Mouse (Mus musculus): ENCODE data around the gene D430041D05Rik. TPM values are rescaled to one million over a fixed set of nuclear protein-coding genes. Genes with fewer than 3 reads are reported as not detected.

D430041D05Rik gene
- polyA plus RNA-seq (2014; fragmentation: Nextera tagmentation; extraction: Ambion mirVana): 7.9 and 11.6 TPM in 2 replicates

DNA sequence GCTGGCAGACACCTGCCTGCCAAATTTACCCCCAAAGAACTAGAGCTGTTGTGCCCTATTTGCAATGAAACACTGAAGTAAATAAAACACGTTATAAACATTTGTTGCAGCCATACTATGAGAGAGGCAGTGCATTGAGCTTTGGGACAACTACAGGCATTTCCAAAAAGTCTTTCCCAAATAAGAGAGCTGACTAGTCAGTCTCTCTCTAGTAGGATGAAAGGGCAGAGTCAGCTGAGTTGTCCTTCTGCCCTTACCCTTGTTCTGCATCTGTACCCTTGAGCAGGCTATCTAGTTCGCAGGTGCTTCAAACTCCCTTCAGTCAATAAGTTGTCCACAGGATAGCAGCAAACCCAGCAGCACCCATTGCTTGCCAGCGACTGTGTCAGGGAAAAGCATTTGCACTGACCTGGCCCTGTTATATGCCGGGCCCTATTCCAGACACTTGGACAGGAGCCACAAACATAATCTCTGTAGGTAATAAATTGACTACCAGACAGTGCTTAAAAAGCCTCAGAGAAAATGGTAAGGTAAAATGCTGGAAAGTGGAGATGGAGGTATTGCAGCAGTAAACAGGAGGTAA, at the start of gene D430041D05Rik:
Gene D430041D05Rik, minus strand, starts transcription at position 51 of the 583 bp plus-strand sequence.
- H3K9ac ChIP-seq (ENCODE audit: low read length): peak within 1 kb of the TSS; percentile 92
- H3K27ac ChIP-seq (ENCODE audit: low read depth, low read length): peak within 1 kb of the TSS; percentile 88
- peak within 1 kb of the TSS; percentile 85 for H3K4me2 ChIP-seq (ENCODE audit: low read length)
- ATAC-seq: no peak
- no peaks in the 10 kb centered on the region for H3K27me3 ChIP-seq (replicated peaks; ENCODE audit: control insufficient read depth, insufficient read depth, low read length)
- WGBS: 62% methylated on average over 4 of the region's 4 CpGs
- no peaks in the 10 kb centered on the region for H3K9me3 ChIP-seq (replicated peaks; ENCODE audit: control insufficient read depth, low read length)
- no peaks in the 10 kb centered on the region for H3K36me3 ChIP-seq (ENCODE audit: control insufficient read depth, insufficient read depth, low read length)
- 0 out of 2 replicates have a peak, but pooled peaks cover 5% of the 10 kb centered on the region for H3K4me1 ChIP-seq (ENCODE audit: control insufficient read depth, insufficient read depth, low read length)
- no peak for DNase-seq (ENCODE audit: low spot score)
- H3K4me3 ChIP-seq (ENCODE audit: low read depth, low read length): peak within 1 kb of the TSS; percentile 81

DNA sequence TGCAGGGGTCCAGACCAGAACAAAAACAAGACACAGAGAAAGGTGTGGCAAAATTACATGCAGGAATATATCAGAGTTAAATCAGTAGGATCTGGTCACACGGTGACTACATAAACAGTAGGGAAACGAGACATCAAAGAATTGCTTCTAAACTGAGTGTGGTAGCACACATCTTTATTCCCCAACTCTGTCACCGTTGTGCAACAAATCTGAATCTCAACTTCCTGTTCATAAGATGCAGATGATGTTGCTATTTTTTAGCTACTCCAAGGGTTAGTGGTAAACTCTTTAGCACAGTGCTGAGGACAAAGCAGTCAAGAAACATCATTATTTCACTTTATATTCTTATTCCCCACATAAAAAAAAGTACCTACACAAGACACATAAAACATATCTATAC, 49.2 kb upstream of the D430041D05Rik start:
- 85% methylated on average over 3 of the region's 3 CpGs for WGBS
- Histone ChIP-seq H3K4me3 (ENCODE audit: low read depth, low read length) (no peak overlapping the region), H3K4me1 (ENCODE audit: control insufficient read depth, insufficient read depth, low read length) (peaks cover 2% of the 10 kb centered on the region; the same call in 1 of the 2 replicates)

DNA sequence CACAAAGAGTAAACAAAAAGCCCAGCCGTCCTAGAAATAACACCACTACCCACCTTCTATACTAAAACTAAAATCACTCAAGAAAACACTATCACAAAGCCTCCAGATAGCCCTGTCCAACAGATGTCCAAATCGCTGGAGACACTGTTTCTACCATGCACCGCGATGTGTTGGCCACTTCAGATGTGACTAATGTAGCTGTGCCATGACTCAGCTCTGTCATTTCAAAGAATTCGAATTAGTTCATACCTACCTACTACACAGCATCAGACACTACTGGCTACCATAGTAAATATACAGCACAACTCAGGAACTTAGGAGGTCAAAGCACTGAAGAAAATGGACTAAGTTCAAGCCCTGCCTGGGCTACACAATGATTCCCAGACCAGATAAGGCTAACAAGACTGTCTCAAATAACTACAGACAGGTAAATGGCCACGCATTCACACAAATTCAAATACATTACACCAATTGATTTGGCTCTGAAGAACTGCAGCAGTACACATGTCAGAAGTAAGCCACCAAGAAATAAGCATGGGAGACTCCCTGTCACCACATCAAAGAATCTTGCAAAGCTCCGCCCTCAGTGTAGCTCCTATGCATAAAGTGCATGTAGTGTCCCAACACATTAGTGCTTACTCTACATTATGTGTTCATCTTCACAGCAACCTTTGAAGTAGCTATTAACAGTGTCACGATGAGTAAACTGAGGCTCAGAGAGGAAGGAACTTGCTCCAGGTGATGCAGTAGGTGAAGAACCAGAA, 47.9 kb upstream of the D430041D05Rik start:
- WGBS: 89% methylated on average over 8 of the region's 8 CpGs
- ATAC-seq (no peak), DNase-seq (ENCODE audit: low spot score) (no peak)
- H3K4me1 ChIP-seq (ENCODE audit: control insufficient read depth, insufficient read depth, low read length): peaks cover 2% of the 10 kb centered on the region; the same call in 1 of the 2 replicates
- H3K36me3 ChIP-seq (ENCODE audit: control insufficient read depth, insufficient read depth, low read length): no peaks in the 10 kb centered on the region
- no peaks in the 10 kb centered on the region for H3K9me3 ChIP-seq (replicated peaks; ENCODE audit: control insufficient read depth, low read length)
- no peaks in the 10 kb centered on the region for H3K27me3 ChIP-seq (replicated peaks; ENCODE audit: control insufficient read depth, insufficient read depth, low read length)
- H3K4me3 ChIP-seq (ENCODE audit: low read depth, low read length): no peak overlapping the region
- H3K4me2 ChIP-seq (ENCODE audit: low read length): no peak overlapping the region
- H3K27ac ChIP-seq (ENCODE audit: low read depth, low read length): no peak overlapping the region
- no peak overlapping the region for H3K9ac ChIP-seq (ENCODE audit: low read length)

More for the DNA sequence above, 49.2 kb upstream of the D430041D05Rik start:
- H3K9ac ChIP-seq (ENCODE audit: low read length): no peak overlapping the region
- H3K27ac ChIP-seq (ENCODE audit: low read depth, low read length): no peak overlapping the region
- H3K36me3 ChIP-seq (ENCODE audit: control insufficient read depth, insufficient read depth, low read length): no peaks in the 10 kb centered on the region
- H3K27me3 ChIP-seq (replicated peaks; ENCODE audit: control insufficient read depth, insufficient read depth, low read length): no peaks in the 10 kb centered on the region
- no peak for ATAC-seq
- no peak for DNase-seq (ENCODE audit: low spot score)
- H3K9me3 ChIP-seq (replicated peaks; ENCODE audit: control insufficient read depth, low read length): no peaks in the 10 kb centered on the region
- no peak overlapping the region for H3K4me2 ChIP-seq (ENCODE audit: low read length)

DNA sequence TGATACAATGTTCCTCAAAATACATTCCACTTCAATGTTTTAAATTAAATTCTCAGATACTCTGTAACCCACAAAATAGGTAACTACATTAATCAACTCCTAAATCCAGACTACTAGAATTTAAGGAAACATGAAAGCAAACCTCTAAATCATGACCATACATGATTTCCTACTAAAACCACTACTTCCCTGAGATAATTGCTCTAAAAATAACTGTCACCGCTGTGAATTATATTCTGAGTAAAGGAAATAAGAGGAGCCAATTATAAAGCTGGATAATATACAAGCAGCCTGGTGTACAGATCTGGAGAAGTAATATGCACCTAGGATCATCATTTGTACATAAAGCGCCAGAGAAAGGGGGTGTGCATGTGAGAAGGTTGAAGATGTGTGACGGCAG, 46.3 kb upstream of the D430041D05Rik start:
- Histone ChIP-seq H3K36me3 (ENCODE audit: control insufficient read depth, insufficient read depth, low read length) (no peaks in the 10 kb centered on the region), H3K27me3 (replicated peaks; ENCODE audit: control insufficient read depth, insufficient read depth, low read length) (no peaks in the 10 kb centered on the region), H3K4me1 (ENCODE audit: control insufficient read depth, insufficient read depth, low read length) (peaks cover 2% of the 10 kb centered on the region; the same call in 1 of the 2 replicates), H3K4me3 (ENCODE audit: low read depth, low read length) (no peak overlapping the region), H3K9ac (ENCODE audit: low read length) (no peak overlapping the region), H3K27ac (ENCODE audit: low read depth, low read length) (no peak overlapping the region), H3K9me3 (replicated peaks; ENCODE audit: control insufficient read depth, low read length) (no peaks in the 10 kb centered on the region), H3K4me2 (ENCODE audit: low read length) (no peak overlapping the region)
- 85% methylated on average over 3 of the region's 3 CpGs for WGBS
- DNase-seq (ENCODE audit: low spot score) (no peak), ATAC-seq (no peak)

DNA sequence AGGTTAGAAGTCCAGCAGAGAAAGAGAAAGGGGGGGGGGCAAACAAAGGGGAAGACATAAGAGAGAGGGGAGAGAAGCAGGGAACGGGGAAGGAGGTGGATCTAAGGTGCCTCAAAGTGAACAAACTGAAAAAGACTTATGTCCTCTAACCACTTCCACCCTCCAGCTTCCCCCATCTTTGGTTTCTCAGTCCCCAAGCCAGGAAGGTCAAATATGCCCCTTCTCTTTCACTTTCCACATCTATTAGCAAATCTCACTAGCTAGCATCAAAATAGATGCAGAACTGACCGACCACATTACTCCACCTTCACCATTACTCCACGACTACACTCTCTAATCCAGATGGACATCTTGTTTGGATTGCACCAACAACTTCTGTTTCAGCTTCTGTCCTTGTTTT, 39.9 kb upstream of the D430041D05Rik start:
- H3K27me3 ChIP-seq (replicated peaks; ENCODE audit: control insufficient read depth, insufficient read depth, low read length): no peaks in the 10 kb centered on the region
- no peak overlapping the region for H3K27ac ChIP-seq (ENCODE audit: low read depth, low read length)
- H3K9me3 ChIP-seq (replicated peaks; ENCODE audit: control insufficient read depth, low read length): no peaks in the 10 kb centered on the region
- H3K4me3 ChIP-seq (ENCODE audit: low read depth, low read length): no peak overlapping the region
- ATAC-seq (no peak), DNase-seq (ENCODE audit: low spot score) (no peak)
- H3K36me3 ChIP-seq (ENCODE audit: control insufficient read depth, insufficient read depth, low read length): no peaks in the 10 kb centered on the region
- WGBS: 86% methylated on average over 3 of the region's 3 CpGs
- peaks cover 2% of the 10 kb centered on the region; the same call in 1 of the 2 replicates for H3K4me1 ChIP-seq (ENCODE audit: control insufficient read depth, insufficient read depth, low read length)
- no peak overlapping the region for H3K9ac ChIP-seq (ENCODE audit: low read length)
- no peak overlapping the region for H3K4me2 ChIP-seq (ENCODE audit: low read length)

DNA sequence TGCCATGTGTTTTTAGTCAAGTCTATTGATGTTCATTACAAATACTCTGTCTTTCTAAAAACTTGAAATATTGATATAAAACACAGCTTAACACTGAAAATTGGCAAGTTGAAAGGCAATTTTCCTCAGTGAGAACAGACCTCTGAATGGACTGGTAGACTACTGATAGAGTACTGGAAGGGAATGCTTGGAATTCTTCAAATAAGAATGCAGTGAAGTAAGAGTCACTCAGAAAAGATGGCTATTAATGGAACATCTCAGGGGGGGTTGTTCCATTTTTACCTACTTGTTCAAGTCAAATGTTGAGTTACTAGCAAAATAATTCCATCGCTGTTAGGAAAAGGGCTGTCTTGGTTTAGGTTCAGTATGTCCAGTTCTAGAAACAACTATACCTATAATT, 38.4 kb upstream of the D430041D05Rik start:
- H3K9ac ChIP-seq (ENCODE audit: low read length): no peak overlapping the region
- WGBS: 89% methylated on average over 1 of the region's 1 CpGs
- DNase-seq (ENCODE audit: low spot score): no peak
- no peak for ATAC-seq
- no peaks in the 10 kb centered on the region for H3K9me3 ChIP-seq (replicated peaks; ENCODE audit: control insufficient read depth, low read length)
- H3K36me3 ChIP-seq (ENCODE audit: control insufficient read depth, insufficient read depth, low read length): no peaks in the 10 kb centered on the region
- H3K27me3 ChIP-seq (replicated peaks; ENCODE audit: control insufficient read depth, insufficient read depth, low read length): no peaks in the 10 kb centered on the region
- no peak overlapping the region for H3K4me2 ChIP-seq (ENCODE audit: low read length)
- H3K4me1 ChIP-seq (ENCODE audit: control insufficient read depth, insufficient read depth, low read length): no peaks in the 10 kb centered on the region
- H3K4me3 ChIP-seq (ENCODE audit: low read depth, low read length): no peak overlapping the region
- no peak overlapping the region for H3K27ac ChIP-seq (ENCODE audit: low read depth, low read length)

DNA sequence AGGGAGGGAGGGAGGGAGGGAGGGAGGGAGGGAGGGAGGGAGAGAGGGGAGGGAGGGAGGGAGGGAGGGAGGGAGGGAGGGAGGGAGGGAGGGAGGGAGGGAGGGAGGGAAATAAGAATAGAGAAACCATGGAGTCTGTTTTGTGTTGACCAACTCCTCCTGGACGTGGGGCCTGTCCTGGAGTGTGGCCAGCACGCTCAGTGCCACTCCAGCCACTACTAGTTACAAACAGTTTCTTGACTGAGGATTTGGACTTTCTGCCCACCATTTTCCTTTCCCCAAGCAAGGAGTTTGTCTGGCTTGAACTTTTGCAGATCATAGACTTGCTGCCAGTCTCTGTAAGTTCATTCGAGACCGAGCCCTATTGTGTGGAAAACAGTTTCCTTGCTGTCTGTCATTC, 37.4 kb upstream of the D430041D05Rik start:
- Histone ChIP-seq H3K27ac (ENCODE audit: low read depth, low read length) (no peak overlapping the region), H3K9ac (ENCODE audit: low read length) (no peak overlapping the region), H3K4me3 (ENCODE audit: low read depth, low read length) (no peak overlapping the region), H3K9me3 (replicated peaks; ENCODE audit: control insufficient read depth, low read length) (no peaks in the 10 kb centered on the region), H3K27me3 (replicated peaks; ENCODE audit: control insufficient read depth, insufficient read depth, low read length) (no peaks in the 10 kb centered on the region), H3K36me3 (ENCODE audit: control insufficient read depth, insufficient read depth, low read length) (no peaks in the 10 kb centered on the region), H3K4me2 (ENCODE audit: low read length) (no peak overlapping the region), H3K4me1 (ENCODE audit: control insufficient read depth, insufficient read depth, low read length) (no peaks in the 10 kb centered on the region)
- ATAC-seq: no peak
- no peak for DNase-seq (ENCODE audit: low spot score)
- 73% methylated on average over 4 of the region's 4 CpGs for WGBS

DNA sequence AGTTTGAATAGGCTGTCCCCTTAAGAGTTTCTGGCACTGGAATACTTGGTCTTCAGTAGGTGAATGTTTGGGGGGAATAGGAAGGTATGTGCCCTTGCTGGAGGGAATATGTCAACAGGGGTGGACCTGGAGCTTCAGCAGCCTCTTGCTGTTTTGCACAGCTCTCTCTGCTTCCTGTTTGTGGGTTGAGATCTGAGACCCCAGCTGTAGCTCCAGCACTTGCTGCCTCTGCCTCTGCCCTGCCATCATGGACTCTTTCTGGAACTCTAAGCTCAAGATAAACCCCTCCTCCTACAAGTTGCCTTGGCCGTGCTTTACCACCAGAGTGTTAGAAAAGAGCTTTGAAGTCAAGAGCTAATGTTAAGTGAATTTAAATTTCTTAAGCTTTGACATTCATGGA, 35.2 kb upstream of the D430041D05Rik start:
- DNase-seq (ENCODE audit: low spot score): no peak
- H3K9ac ChIP-seq (ENCODE audit: low read length): no peak overlapping the region
- no peak overlapping the region for H3K4me3 ChIP-seq (ENCODE audit: low read depth, low read length)
- no peak overlapping the region for H3K4me2 ChIP-seq (ENCODE audit: low read length)
- H3K4me1 ChIP-seq (ENCODE audit: control insufficient read depth, insufficient read depth, low read length): no peaks in the 10 kb centered on the region
- no peaks in the 10 kb centered on the region for H3K36me3 ChIP-seq (ENCODE audit: control insufficient read depth, insufficient read depth, low read length)
- no peak overlapping the region for H3K27ac ChIP-seq (ENCODE audit: low read depth, low read length)
- ATAC-seq: no peak
- no peaks in the 10 kb centered on the region for H3K27me3 ChIP-seq (replicated peaks; ENCODE audit: control insufficient read depth, insufficient read depth, low read length)
- 74% methylated on average over 1 of the region's 1 CpGs for WGBS
- no peaks in the 10 kb centered on the region for H3K9me3 ChIP-seq (replicated peaks; ENCODE audit: control insufficient read depth, low read length)

DNA sequence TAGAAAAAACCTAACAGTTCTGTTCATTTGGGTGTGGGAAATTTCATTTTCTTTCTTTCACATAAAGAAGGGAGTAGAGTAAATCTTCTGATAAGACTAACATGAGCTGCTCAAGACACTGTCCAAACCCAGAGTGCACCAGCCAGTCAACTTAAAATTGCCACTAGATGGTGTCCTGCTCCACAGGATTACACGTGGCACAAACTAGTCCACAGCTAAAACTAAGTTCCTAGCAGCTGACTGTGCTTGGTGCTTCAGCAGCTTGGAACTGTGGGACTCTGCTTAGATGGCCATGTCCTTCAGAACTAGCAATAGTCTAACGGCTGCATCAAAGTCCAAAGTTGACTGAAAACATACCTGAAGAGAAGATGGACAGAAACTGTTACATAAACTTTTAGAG, 34.0 kb upstream of the D430041D05Rik start:
- Histone ChIP-seq H3K27me3 (replicated peaks; ENCODE audit: control insufficient read depth, insufficient read depth, low read length) (no peaks in the 10 kb centered on the region), H3K4me2 (ENCODE audit: low read length) (no peak overlapping the region), H3K9me3 (replicated peaks; ENCODE audit: control insufficient read depth, low read length) (no peaks in the 10 kb centered on the region), H3K4me3 (ENCODE audit: low read depth, low read length) (no peak overlapping the region), H3K36me3 (ENCODE audit: control insufficient read depth, insufficient read depth, low read length) (peaks cover 4% of the 10 kb centered on the region; the same call in 1 of the 2 replicates), H3K4me1 (ENCODE audit: control insufficient read depth, insufficient read depth, low read length) (no peaks in the 10 kb centered on the region), H3K9ac (ENCODE audit: low read length) (no peak overlapping the region), H3K27ac (ENCODE audit: low read depth, low read length) (no peak overlapping the region)
- peak; percentile 84 for ATAC-seq
- peak; percentile 81 for DNase-seq (ENCODE audit: low spot score)
- WGBS: 41% methylated on average over 2 of the region's 2 CpGs

All from forebrain, embryonic 14.5 days (tissue).